22 mouse cellular contexts compared by ENCODE assay signal in the genomic region with DNA sequence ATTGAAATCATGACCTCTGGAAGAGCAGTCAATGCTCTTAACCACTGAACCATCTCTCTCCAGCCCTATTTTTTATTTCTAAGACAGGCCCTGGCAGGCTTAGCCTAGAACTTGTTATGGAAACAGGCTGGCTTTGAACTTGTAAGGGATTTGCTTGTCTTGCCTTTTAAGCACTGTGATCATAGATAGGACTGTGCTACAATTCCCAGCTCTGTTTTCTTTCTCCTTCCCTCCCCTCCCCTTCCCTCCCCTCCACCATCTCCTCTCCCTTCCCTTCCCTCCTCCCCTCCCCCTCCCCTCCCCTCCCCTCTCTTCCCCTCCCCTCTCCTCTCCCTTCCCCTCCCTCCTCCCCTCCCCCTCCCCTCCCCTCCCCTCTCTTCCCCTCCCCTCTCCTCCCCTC.
"Had no signal": no experiment of that assay in that cellular context is flagged by ENCODE, and none has a peak within 500 bp of the region (broad histone marks: within the 10 kb centered on the region; RNA-seq: fewer than 3 reads in every experiment).

No protein-coding gene starts in this region.

- H3K9ac ChIP-seq: heart, embryonic 12.5 days; hindbrain, embryonic 12.5 days; hindbrain, embryonic 14.5 days; intestine, embryonic 15.5 days; limb, embryonic 13.5 days; limb, embryonic 15.5 days; liver, embryonic 12.5 days; liver, embryonic 14.5 days had no signal

- H3K9me3 ChIP-seq: heart, embryonic 10.5 days; heart, embryonic 12.5 days; hindbrain, embryonic 10.5 days; hindbrain, embryonic 12.5 days; intestine, embryonic 15.5 days; limb, embryonic 13.5 days; limb, embryonic 15.5 days; liver, embryonic 12.5 days had no signal

- H3K36me3 ChIP-seq: heart, embryonic 10.5 days; limb, embryonic 15.5 days; liver, embryonic 12.5 days had no signal

- H3K27me3 ChIP-seq: heart, embryonic 12.5 days; hindbrain, embryonic 12.5 days; intestine, embryonic 15.5 days; limb, embryonic 13.5 days; limb, embryonic 15.5 days; liver, embryonic 12.5 days had no signal

- H3K4me3 ChIP-seq: heart, embryonic 10.5 days; heart, embryonic 12.5 days; hindbrain, embryonic 10.5 days; hindbrain, embryonic 12.5 days; intestine, embryonic 15.5 days; limb, embryonic 13.5 days; limb, embryonic 15.5 days; liver, embryonic 12.5 days had no signal

- DNase-seq: gastrocnemius, postnatal 14 days; gastrocnemius, postnatal 36 days; heart, postnatal 10 days; heart, postnatal 4 days; kidney, adult 18-20 months; kidney, adult 8-10 months; kidney, postnatal 14 days; kidney, postnatal 36 days; layer of hippocampus, adult 9-11 months; layer of hippocampus, postnatal 36 days; left cerebral cortex, postnatal 4 days; lung, adult 18-20 months had no signal

- H3K27ac ChIP-seq: heart, embryonic 10.5 days; hindbrain, embryonic 10.5 days; hindbrain, embryonic 12.5 days; hindbrain, embryonic 14.5 days; limb, embryonic 13.5 days; limb, embryonic 15.5 days; liver, embryonic 12.5 days; liver, embryonic 14.5 days had no signal
